Mouse (Mus musculus): ENCODE results near the gene Prkab1. TPM values are rescaled to one million over a fixed set of nuclear protein-coding genes. Genes with fewer than 3 reads are reported as not detected.

Prkab1 gene
- polyA plus RNA-seq, 1 experiment = 32.7 TPM

DNA sequence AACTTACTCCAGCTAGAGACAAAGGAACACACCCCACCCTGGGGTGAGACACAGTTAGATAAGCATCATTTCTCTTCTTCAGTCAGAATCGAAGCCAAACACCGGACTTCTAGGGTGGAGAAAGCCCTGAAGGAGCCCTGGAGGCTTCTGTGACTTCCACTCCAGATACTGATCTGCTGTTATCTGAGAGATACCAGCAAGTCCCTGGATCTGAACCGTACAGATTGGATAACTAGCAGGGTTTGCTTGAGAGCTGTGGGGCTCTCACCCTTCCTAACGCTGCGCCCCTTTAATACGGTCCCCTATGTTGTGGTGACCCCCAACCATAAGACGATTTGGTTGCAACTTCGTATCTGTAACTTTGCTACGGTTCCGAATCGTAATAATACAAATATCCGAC is 2.2 kb downstream of the Prkab1 start:
- Histone ChIP-seq H3K4me3 (ENCODE audit: insufficient read depth, low read length) (no peak overlapping the region), H3K4me1 (ENCODE audit: control insufficient read depth, insufficient read depth, low read length) (peaks cover under 1% of the 10 kb centered on the region; the same call in 1 of the 2 replicates), H3K27ac (ENCODE audit: insufficient read depth, low read length) (no peak overlapping the region)
- TF ChIP-seq POLR2A (IDR thresholded peaks at IDR 0.05; ENCODE audit: extremely low read depth, insufficient read depth, low read length) (no peak), CTCF (IDR thresholded peaks at IDR 0.05; ENCODE audit: extremely low read depth, insufficient read depth, low read length) (no peak)

DNA sequence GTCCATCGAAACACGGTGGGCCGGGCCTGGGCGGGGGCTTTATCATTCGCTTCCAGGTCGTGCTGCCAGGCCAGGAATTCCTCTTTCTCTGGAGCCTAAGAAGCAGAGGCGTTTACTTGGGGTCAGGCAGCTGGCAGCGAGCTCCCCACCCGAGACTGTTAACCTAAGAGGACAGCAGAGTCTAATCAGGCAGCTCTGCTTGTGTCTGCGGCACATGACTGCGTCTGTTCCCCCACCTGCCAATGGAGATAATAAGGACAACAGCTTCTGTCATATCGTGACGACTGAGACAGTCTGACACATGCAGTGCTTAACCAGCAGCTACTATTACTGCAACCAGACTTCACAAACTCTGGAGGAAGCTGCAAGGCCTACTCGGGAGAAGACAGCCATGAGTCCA is 2.8 kb downstream of the Prkab1 start:
- Histone ChIP-seq H3K27ac (ENCODE audit: insufficient read depth, low read length) (no peak overlapping the region), H3K4me1 (ENCODE audit: control insufficient read depth, insufficient read depth, low read length) (peaks cover 3% of the 10 kb centered on the region), H3K4me3 (ENCODE audit: insufficient read depth, low read length) (no peak overlapping the region)
- no peak for TF ChIP-seq CTCF (IDR thresholded peaks at IDR 0.05; ENCODE audit: extremely low read depth, insufficient read depth, low read length)
- TF ChIP-seq POLR2A (IDR thresholded peaks at IDR 0.05; ENCODE audit: extremely low read depth, insufficient read depth, low read length) = no peak

DNA sequence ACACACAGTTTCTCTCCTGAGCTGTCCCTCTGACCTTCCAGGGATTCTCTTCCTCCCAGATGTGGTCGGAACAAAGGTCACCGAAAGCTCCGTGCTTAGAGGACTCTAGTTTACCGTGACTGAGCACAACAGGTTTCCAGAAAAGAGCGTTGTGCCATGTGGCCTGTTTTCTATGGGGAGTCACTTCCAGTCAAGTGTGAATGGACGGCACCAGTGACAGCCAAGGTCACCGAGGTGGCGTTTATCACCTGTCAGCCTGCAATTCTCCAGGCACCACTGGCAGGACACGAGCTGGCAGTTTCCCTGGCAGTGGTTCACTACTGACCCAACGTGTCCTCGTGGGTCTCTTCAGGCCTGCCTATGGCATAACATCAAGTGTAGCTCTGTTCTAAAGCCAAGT is 4.9 kb downstream of the Prkab1 start:
- H3K4me3 ChIP-seq (ENCODE audit: insufficient read depth, low read length) = no peak overlapping the region
- H3K27ac ChIP-seq (ENCODE audit: insufficient read depth, low read length) = no peak overlapping the region
- H3K4me1 ChIP-seq (ENCODE audit: control insufficient read depth, insufficient read depth, low read length) = peaks cover 3% of the 10 kb centered on the region
- no peak for TF ChIP-seq POLR2A (IDR thresholded peaks at IDR 0.05; ENCODE audit: extremely low read depth, insufficient read depth, low read length)
- TF ChIP-seq CTCF (IDR thresholded peaks at IDR 0.05; ENCODE audit: extremely low read depth, insufficient read depth, low read length) = no peak

DNA sequence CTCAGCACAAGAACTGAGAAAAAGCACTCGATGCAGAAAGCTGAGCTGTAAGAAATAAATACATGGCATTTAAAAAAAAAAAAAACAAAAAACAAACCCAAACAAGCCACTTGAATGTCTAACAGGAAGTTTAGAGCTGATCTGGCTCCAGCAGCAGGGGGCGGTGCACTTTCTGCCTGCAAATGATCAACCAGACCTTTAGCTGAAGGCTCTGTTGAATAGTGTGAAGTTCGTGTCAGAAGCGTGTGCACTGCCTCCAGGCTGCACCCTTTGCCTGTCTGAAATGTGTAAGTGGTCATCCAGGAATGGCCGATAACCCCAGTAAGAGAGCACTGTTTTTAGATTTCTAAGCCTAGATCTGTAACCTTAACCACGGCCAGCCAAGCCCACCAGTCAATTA is 5.5 kb downstream of the Prkab1 start:
- Histone ChIP-seq H3K4me3 (ENCODE audit: insufficient read depth, low read length) (no peak overlapping the region), H3K27ac (ENCODE audit: insufficient read depth, low read length) (no peak overlapping the region), H3K4me1 (ENCODE audit: control insufficient read depth, insufficient read depth, low read length) (peaks cover 3% of the 10 kb centered on the region)
- TF ChIP-seq CTCF (IDR thresholded peaks at IDR 0.05; ENCODE audit: extremely low read depth, insufficient read depth, low read length) (no peak), POLR2A (IDR thresholded peaks at IDR 0.05; ENCODE audit: extremely low read depth, insufficient read depth, low read length) (no peak)

DNA sequence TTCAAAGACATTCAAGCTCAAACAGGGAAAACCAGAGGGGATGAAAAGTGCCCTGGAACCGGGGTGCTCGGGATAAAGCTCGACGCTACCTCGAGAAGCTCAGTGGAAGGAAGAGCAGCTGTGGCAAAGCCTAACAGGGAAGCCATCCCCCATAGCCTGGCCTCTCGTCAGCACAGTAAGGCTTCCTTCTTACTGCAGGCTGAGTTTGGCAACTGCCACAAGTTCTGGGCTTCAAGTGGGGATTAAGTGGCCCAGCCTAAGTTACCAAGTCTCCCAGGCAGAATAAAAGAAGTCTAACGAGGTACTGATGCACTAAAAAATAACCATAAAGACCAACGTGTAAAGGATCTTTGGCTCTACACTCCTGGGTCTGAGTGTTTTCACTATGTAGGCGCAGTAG is 6.1 kb downstream of the Prkab1 start:
- TF ChIP-seq POLR2A (IDR thresholded peaks at IDR 0.05; ENCODE audit: extremely low read depth, insufficient read depth, low read length) (no peak), CTCF (IDR thresholded peaks at IDR 0.05; ENCODE audit: extremely low read depth, insufficient read depth, low read length) (no peak)
- no peak overlapping the region for H3K4me3 ChIP-seq (ENCODE audit: insufficient read depth, low read length)
- H3K27ac ChIP-seq (ENCODE audit: insufficient read depth, low read length) = no peak overlapping the region
- peaks cover 3% of the 10 kb centered on the region for H3K4me1 ChIP-seq (ENCODE audit: control insufficient read depth, insufficient read depth, low read length)

DNA sequence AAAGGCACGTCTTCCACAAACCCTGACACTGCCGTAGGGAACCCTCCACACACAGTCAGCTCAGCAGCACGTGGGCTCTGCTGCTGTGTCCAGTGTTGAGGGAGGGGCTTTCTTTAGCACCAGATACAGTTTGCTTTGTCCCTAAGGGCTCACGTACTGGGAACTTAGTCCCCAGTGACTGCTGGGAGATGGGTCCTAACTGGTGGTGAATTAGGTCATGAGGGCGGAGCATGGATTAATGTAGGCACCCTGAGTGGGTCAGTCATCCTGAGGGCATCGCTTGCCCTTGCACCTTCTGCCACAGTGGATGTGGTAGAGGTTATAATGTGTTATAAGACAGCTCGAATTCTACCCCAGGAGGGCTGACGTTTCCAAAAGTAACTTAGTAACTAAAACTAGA is 6.9 kb downstream of the Prkab1 start:
- Histone ChIP-seq H3K4me1 (ENCODE audit: control insufficient read depth, insufficient read depth, low read length) (peaks cover 3% of the 10 kb centered on the region), H3K27ac (ENCODE audit: insufficient read depth, low read length) (no peak overlapping the region), H3K4me3 (ENCODE audit: insufficient read depth, low read length) (no peak overlapping the region)
- TF ChIP-seq POLR2A (IDR thresholded peaks at IDR 0.05; ENCODE audit: extremely low read depth, insufficient read depth, low read length) (no peak), CTCF (IDR thresholded peaks at IDR 0.05; ENCODE audit: extremely low read depth, insufficient read depth, low read length) (no peak)

DNA sequence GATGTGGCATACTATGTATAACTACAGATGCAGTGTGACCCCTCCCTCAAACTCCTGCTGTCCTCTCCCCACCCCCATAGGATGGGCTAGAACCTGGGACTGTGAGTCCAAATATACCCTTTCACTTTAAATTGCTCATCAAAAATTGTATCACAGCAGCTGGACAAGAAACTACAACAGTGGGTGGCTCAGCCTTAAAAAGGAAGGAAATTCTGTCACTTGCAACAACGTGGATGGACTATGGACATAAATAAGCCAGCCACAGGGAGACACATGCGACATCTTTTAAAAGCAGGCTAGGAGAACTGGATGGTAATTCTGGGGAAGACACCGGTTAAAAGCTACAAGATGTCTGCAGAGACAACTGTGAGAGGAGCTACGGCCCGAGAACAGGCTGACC is 7.8 kb downstream of the Prkab1 start:
- H3K4me3 ChIP-seq (ENCODE audit: insufficient read depth, low read length) = no peak overlapping the region
- no peak for TF ChIP-seq CTCF (IDR thresholded peaks at IDR 0.05; ENCODE audit: extremely low read depth, insufficient read depth, low read length)
- no peak for TF ChIP-seq POLR2A (IDR thresholded peaks at IDR 0.05; ENCODE audit: extremely low read depth, insufficient read depth, low read length)
- peak overlapping the region; percentile 35; the same call in 1 of the 2 replicates for H3K27ac ChIP-seq (ENCODE audit: insufficient read depth, low read length)
- peaks cover 3% of the 10 kb centered on the region for H3K4me1 ChIP-seq (ENCODE audit: control insufficient read depth, insufficient read depth, low read length)

DNA sequence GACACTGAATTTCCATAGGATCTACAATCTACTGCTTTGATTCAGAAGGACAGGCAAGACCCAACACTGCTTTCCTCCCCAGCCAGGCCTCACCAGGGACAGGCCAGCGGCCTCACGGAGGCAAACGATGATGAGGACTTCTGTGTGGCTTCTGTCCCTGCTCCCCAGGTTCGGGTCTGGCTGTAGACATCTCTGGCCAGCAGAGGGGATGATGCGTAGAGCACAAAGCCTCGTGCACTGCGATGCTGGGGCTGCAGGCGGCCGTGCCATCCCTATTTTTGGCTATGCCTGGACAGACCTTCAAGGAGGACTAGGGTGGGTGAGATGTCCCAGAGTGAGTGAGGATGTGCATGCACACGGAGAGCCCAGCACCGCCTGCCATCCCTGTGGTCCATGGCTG is 10.1 kb downstream of the Prkab1 start:
- H3K4me1 ChIP-seq (ENCODE audit: control insufficient read depth, insufficient read depth, low read length) = peaks cover 3% of the 10 kb centered on the region
- TF ChIP-seq POLR2A (IDR thresholded peaks at IDR 0.05; ENCODE audit: extremely low read depth, insufficient read depth, low read length) (no peak), CTCF (IDR thresholded peaks at IDR 0.05; ENCODE audit: extremely low read depth, insufficient read depth, low read length) (no peak)
- no peak overlapping the region for H3K27ac ChIP-seq (ENCODE audit: insufficient read depth, low read length)
- no peak overlapping the region for H3K4me3 ChIP-seq (ENCODE audit: insufficient read depth, low read length)

DNA sequence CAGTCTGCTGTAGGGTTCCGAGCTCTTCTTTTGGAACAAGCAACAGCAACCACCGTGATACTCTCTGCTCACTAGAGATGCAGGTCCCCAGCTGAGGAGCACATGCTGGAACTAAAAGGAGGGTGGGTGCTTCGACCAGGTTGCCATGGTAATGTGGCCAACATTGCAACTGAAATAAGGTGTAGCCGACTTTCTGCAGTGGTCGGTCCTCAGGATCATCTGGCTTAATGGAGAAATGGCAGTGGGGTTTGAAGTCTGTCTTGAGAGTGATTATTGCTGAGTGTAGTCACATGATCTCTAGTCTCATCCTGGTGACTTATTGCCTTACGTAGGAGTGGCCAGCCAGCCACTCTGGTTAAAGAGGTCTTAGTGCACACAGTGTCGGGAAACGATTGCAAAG is 10.5 kb downstream of the Prkab1 start:
- no peak overlapping the region for H3K27ac ChIP-seq (ENCODE audit: insufficient read depth, low read length)
- no peak overlapping the region for H3K4me3 ChIP-seq (ENCODE audit: insufficient read depth, low read length)
- H3K4me1 ChIP-seq (ENCODE audit: control insufficient read depth, insufficient read depth, low read length) = peaks cover 3% of the 10 kb centered on the region
- TF ChIP-seq CTCF (IDR thresholded peaks at IDR 0.05; ENCODE audit: extremely low read depth, insufficient read depth, low read length) = no peak
- TF ChIP-seq POLR2A (IDR thresholded peaks at IDR 0.05; ENCODE audit: extremely low read depth, insufficient read depth, low read length) = no peak

DNA sequence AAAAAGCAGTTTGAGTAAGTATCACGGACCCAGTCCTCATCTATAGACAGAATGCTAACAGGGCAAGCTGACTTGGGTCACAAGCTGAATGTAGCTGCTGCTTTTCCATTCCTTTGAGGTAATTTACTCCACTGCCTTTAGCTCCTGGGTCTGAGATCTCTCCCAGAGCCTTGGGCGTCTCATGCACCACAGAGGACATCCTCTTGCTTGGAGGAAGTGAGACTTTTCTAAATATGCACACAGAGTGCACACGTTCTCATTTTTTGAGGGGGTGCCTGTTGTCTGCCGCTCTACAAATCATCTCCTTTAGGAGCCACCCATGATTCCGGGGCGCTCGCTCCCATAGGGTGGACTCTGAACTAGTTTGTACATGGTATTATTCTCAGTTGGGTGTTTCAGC is 11.8 kb downstream of the Prkab1 start:
- H3K4me1 ChIP-seq (ENCODE audit: control insufficient read depth, insufficient read depth, low read length) = peaks cover 3% of the 10 kb centered on the region
- TF ChIP-seq CTCF (IDR thresholded peaks at IDR 0.05; ENCODE audit: extremely low read depth, insufficient read depth, low read length) = no peak
- no peak for TF ChIP-seq POLR2A (IDR thresholded peaks at IDR 0.05; ENCODE audit: extremely low read depth, insufficient read depth, low read length)
- no peak overlapping the region for H3K4me3 ChIP-seq (ENCODE audit: insufficient read depth, low read length)
- no peak overlapping the region for H3K27ac ChIP-seq (ENCODE audit: insufficient read depth, low read length)

DNA sequence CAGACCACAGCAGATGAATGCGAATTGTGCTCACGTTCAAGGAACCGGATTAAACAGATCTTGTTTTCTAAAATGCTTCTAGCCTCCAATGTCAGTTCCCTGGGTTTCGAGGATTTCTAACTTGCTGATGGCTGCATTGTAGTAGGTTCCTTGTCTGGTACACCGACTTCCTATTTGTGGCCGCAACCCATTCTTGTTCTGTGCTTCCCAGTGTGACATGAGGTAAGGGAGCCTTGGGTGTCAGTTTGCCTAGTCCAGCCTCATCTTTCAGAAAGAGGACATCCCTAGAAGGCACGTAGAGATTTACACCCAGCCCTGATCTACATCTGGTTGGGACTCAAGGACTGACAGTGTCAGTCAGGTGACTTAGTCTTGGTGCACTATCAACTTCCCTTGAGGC is 12.6 kb downstream of the Prkab1 start:
- Histone ChIP-seq H3K27ac (ENCODE audit: insufficient read depth, low read length) (no peak overlapping the region), H3K4me3 (ENCODE audit: insufficient read depth, low read length) (no peak overlapping the region), H3K4me1 (ENCODE audit: control insufficient read depth, insufficient read depth, low read length) (no peaks in the 10 kb centered on the region)
- no peak for TF ChIP-seq CTCF (IDR thresholded peaks at IDR 0.05; ENCODE audit: extremely low read depth, insufficient read depth, low read length)
- TF ChIP-seq POLR2A (IDR thresholded peaks at IDR 0.05; ENCODE audit: extremely low read depth, insufficient read depth, low read length) = no peak
